Mouse (Mus musculus) bone marrow, adult 2 months (tissue): ENCODE data around the gene Esp1.

Experiments used
- CTCF ChIP-seq: fragments of 200-500 bp; IDR thresholded peaks from 2 replicates; pipeline ENCODE4 v1.5.1; 2011; ENCODE audit warnings: low read length, control low read depth; ENCODE audit not compliant: control insufficient read depth, insufficient read depth
- POLR2A ChIP-seq: fragments of 200-500 bp; IDR thresholded peaks from 2 replicates; pipeline ENCODE4 v1.6.1; 2011; ENCODE audit warnings: low read depth, mild to moderate bottlenecking, control low read depth, low read length, borderline replicate concordance; ENCODE audit not compliant: control insufficient read depth

GRCm38 (mm10) chr17:40731724-40732123 lies 4.8 kb downstream of the Esp1 start:
- TF ChIP-seq CTCF: no peak
- TF ChIP-seq POLR2A: no peak
